Mouse (Mus musculus): Measurements from ENCODE around the gene Nat8l.
A peak's percentile ranks its signal among the peaks of the same experiment; 100 is the strongest.
"Not testable (repeated sequence)": the region's sequence is repeated elsewhere in the genome, so short reads cannot be mapped to it uniquely, and the experiment has no call there.

Nat8l gene

GRCm38 (mm10) chr5:33995843-33996693 is at the start of gene Nat8l:
Gene Nat8l, plus strand, starts transcription at chr5:33995984.
- peak; percentile 53 for DNase-seq (ENCODE audit: low read depth, low spot score)

- DNase-seq (ENCODE audit: low read depth, low spot score): not testable (repeated sequence)
These were observed 48.7 kb upstream of the Nat8l start for GRCm38 (mm10) chr5:33947035-33947434.

DNA sequence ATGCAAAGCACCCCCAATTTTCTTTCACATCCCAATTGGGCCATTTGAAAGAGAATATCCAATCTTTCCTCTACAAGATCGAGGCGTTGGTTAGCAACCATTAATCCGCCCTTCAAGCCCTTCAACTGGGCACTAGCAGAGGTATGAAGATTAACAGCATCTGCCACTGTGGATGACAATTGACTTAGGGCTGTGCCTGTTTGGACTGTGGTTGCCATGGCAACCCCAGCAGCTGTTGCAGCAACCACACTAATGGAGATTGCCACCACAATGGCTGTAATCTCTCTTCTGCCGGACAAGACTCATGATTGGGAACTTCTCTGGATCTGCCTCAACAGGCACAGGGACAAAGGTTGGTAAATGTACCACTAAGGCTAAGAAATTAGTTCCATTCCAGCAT is 47.5 kb upstream of the Nat8l start:
- peak; percentile 19 for DNase-seq (ENCODE audit: low read depth, low spot score)

GRCm38 (mm10) chr5:33953471-33954185 is 42.2 kb upstream of the Nat8l start:
- DNase-seq (ENCODE audit: low read depth, low spot score): no peak

DNA sequence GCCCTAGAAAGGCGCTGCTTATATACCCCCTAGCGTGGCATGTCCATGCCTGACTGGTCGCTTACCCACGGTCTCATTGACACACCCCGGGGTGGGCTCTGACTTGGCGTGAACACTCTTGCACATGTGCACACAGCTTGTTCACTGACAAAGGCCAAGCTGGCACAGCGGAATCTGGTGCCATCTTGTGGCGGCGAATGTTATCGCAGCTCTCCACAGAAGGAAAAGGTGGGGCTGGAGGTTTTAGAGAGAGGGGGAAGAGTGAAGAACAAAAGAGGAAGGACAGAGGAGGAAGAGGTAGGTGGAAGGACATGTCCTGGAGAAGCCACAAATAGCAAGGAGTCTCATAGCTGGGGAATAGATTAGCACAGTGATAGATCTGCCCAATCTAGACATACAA is 41.4 kb upstream of the Nat8l start:
- DNase-seq (ENCODE audit: low read depth, low spot score): peak; percentile 56

DNA sequence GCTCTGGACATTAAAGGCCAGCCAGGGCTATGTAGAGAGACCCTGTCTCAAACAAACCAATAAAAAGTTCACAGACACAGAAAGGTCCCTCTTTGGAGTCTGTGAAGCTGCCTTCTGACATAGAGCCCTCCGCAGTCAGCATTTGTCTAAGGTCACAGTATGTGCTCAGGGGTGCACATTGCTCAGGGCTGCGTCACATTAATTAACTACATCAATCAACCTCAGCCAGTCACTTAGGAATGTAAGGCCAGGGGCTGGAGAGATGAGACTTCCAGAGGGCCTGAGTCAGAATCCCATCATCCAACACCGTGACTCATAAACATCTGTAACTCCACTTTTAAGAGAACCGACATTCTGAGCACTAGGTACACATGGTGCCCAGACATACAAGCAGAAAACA is 39.9 kb upstream of the Nat8l start:
- DNase-seq (ENCODE audit: low read depth, low spot score): no peak

DNA sequence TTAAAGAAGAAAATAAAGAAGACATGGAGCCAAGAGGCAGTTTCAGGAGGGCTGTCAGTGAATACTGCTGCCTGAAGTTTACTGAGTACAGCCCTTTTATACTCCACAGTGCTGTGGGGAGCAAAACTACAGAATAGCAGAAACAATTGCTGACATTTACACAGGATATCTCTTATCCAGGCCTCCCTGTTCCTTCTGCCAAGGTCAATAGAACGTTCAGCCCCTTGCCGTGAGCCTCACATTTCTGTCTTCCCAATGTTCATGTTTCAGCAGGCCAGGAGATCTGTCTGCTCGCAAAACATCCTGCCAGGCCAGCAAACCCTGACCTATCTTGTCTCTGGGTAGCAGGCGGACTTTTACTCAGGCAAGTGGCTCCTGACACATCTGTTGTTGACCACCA is 36.4 kb upstream of the Nat8l start:
- DNase-seq (ENCODE audit: low read depth, low spot score): no peak

- DNase-seq (ENCODE audit: low read depth, low spot score): no peak
These were observed 21.0 kb upstream of the Nat8l start for GRCm38 (mm10) chr5:33974736-33975135.

DNA sequence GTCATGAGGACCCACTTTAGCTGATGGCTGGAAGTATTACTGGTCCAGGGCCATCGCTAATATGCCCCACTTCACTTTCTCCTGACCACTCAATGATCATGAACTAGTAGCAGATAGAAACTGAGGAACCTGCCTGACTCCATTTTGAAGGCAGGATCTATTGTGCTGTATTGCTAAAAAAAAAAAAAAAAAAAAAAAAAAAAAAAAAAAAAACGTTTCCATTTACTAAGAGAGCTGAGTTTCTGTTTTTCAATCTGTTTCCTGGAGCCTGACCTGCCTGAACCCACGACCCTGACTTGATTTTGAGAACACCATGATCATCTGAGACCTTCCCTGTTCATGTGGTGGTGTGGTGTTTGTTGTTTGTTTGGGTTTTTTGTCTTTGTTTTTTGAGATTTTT is 19.5 kb upstream of the Nat8l start:
- no peak for DNase-seq (ENCODE audit: low read depth, low spot score)

DNA sequence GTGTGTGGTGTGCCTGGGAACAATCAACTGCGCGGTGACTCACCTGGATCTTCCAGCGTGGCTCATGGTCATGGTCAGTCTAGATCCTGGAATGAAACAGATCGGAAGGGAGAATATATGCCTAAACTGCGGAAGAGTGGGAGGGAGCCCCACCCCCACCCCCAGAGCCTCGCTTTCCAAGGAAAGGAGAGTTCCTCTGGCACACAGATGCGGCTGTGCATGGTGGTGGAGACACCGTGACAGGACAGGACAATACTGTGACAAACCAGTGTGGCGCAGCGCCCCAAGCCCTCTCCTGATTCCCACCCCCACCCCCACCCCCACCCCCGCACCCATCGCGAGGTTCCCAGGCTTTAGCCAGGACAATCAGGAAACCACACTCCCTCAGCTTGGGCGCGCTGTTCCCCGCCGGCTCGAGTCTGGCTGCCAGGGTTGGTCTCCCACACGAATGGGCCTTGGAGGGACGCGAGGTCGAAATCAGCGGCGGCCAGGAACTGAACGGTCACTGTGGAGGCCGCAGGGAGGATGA is 13.0 kb upstream of the Nat8l start:
- DNase-seq (ENCODE audit: low read depth, low spot score): no peak

- DNase-seq (ENCODE audit: low read depth, low spot score): peak; percentile 72
These were observed 12.3 kb upstream of the Nat8l start, which contains the start of gene Gm1673 for GRCm38 (mm10) chr5:33983309-33984121. Gene Gm1673, plus strand, starts transcription at chr5:33983433.

GRCm38 (mm10) chr5:33994671-33995625 is 836 bp upstream of the Nat8l start:
- DNase-seq (ENCODE audit: low read depth, low spot score): no peak

GRCm38 (mm10) chr5:33996694-33997045 is 886 bp downstream of the Nat8l start:
- DNase-seq (ENCODE audit: low read depth, low spot score): no peak

GRCm38 (mm10) chr5:33997051-33997741 is 1.4 kb downstream of the Nat8l start:
- no peak for DNase-seq (ENCODE audit: low read depth, low spot score)

DNA sequence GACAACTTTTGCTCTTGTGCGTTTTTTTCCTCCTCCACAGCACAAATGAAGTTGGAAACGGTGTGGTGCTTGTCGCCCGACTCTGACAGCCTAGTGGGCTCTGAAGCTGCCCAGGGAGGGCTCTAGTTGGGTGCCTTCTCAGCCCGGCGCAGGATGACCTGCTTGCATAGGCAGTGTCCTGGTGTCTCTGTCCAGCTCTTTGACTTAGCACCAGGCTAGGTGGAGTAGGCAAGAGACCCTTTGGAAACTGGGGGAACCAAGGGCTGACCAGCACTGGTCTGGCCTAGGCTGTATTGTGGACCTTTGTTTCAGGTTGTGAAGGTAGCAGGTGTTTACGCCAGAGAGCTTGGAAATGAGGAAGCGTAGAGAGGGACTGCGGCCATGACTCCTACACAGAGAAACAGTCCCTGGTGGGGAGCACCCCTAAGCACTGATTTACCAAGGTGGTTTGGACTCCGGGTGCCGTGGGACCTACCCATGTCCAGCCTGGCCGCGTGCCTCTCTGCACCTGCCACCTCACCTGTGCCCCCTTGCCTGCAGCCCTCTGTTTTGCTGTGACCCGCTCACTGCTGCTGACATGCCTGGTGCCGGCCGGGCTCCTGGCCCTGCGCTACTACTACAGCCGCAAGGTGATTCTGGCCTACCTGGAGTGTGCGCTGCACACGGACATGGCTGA is 2.2 kb downstream of the Nat8l start:
- no peak for DNase-seq (ENCODE audit: low read depth, low spot score)

DNA sequence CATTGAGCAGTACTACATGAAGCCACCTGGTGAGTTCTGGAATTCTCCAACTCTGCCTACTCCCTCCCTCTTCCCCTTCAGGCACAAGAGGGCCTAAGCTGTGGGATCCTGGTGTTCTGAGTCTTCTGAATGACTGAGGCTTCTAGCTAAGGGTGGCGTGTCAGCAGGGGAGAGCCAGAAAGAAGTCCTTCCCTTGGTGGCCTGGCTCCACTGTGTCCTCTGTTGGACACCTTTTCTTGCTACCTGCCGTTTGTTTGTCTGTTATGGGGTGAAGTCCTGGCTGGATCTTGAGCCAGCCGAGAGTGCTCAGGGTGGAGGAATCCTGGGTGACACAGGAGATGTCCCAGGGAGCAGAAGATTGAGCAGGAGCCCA is 2.7 kb downstream of the Nat8l start:
- DNase-seq (ENCODE audit: low read depth, low spot score): no peak

- DNase-seq (ENCODE audit: low read depth, low spot score): no peak
These were observed 3.8 kb downstream of the Nat8l start for GRCm38 (mm10) chr5:33999466-34000090.

DNA sequence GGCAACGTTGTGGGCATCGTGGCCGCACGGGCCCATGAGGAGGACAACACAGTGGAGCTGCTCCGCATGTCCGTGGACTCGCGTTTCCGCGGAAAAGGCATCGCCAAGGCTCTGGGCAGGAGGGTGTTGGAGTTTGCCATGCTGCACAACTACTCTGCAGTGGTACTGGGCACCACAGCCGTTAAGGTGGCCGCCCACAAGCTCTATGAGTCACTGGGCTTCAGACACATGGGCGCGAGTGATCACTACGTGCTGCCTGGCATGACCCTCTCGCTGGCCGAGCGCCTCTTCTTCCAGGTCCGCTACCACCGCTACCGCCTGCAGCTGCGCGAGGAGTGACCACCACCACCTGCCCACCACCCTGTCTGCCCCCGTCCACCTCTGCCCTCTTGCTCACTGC is 5.0 kb downstream of the Nat8l start:
- DNase-seq (ENCODE audit: low read depth, low spot score): no peak

DNA sequence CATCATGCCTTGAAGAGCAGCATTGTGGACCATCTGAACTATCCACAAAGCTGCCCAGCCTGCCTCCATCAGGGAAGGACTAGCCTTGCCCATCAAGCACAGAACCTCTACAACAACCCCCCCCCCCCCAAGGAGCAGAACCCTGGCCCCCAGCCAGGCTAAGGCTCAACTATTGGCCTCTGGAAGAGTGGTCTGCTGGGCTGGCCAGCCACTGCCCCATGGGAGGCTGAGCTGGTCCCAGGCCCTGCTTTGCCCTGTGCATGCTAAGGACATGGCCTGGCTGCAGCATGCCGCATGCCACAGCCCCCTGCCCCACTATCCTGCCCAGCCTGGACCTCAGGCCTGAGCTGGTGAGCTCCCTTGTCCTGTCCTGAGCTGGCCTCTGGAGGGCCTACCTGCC is 5.6 kb downstream of the Nat8l start:
- no peak for DNase-seq (ENCODE audit: low read depth, low spot score)

All from retina, postnatal 7 days (tissue).